Mouse (Mus musculus) kidney, postnatal 0 days (tissue): ENCODE data around the gene Zfp287. TPM values are rescaled to one million over a fixed set of nuclear protein-coding genes. Genes with fewer than 3 reads are reported as not detected.

Experiments used
- ATAC-seq: fragments of 200-750 bp; cut with Nextera tagmentation; replicated peaks from 2 replicates; pipeline ENCODE4 v1.8.0; 2017; ENCODE audit warnings: low read depth, moderate number of reproducible peaks, moderate TSS enrichment, moderate library complexity; ENCODE audit not compliant: low FRiP score
- DNase-seq: peaks from one replicate; pipeline ENCODE4 v3.0.0-alpha.2; 2016; ENCODE audit warnings: low spot score
- H3K27ac ChIP-seq: fragments of 300-500 bp; sonication (generic); 2 replicates; pipeline ENCODE4 v1.5.1; 2014; ENCODE audit warnings: mild to moderate bottlenecking
- H3K27me3 ChIP-seq: fragments of 300-500 bp; sonication (generic); 2 replicates; pipeline ENCODE4 v1.6.1; 2014; ENCODE audit warnings: low read length, mixed read lengths; ENCODE audit not compliant: insufficient read depth
- H3K36me3 ChIP-seq: fragments of 300-500 bp; sonication (generic); 2 replicates; pipeline ENCODE4 v1.6.1; 2014; ENCODE audit warnings: low read length, mixed read lengths; ENCODE audit not compliant: insufficient read depth
- H3K4me1 ChIP-seq: fragments of 300-500 bp; sonication (generic); replicated peaks from 2 replicates; pipeline ENCODE4 v1.6.1; 2014; ENCODE audit warnings: antibody characterized with exemption, low read length, mixed read lengths; ENCODE audit not compliant: insufficient read depth
- H3K4me2 ChIP-seq: fragments of 300-500 bp; sonication (generic); 2 replicates; pipeline ENCODE4 v1.6.1; 2014; ENCODE audit warnings: mild to moderate bottlenecking, low read length, moderate library complexity, mixed read lengths
- H3K4me3 ChIP-seq: fragments of 300-500 bp; sonication (generic); replicated peaks from 2 replicates; pipeline ENCODE4 v1.5.1; 2014; ENCODE audit warnings: low read depth, low read length
- H3K9ac ChIP-seq: fragments of 300-500 bp; sonication (generic); 2 replicates; pipeline ENCODE4 v1.6.1; 2014; ENCODE audit warnings: low read depth, low read length
- H3K9me3 ChIP-seq: fragments of 300-500 bp; sonication (generic); replicated peaks from 2 replicates; pipeline ENCODE4 v1.6.1; 2016; ENCODE audit warnings: low read length, inconsistent platforms, mixed read lengths
- CTCF ChIP-seq: IDR thresholded peaks from 2 replicates; pipeline ENCODE4 v1.5.1; 2016; ENCODE audit warnings: antibody characterized with exemption, low read depth, mild to moderate bottlenecking, moderate library complexity
- WGBS: fragments of 180-500 bp; shearing (Covaris S2); extraction: QIAGEN DNeasy Blood & Tissue Kit; methylation state at CpG from one replicate; pipeline ENCODE4 v1.1.7; 2014; 5-methylcytosine and 5-hydroxymethylcytosine counted together
- polyA plus RNA-seq: library from polyadenylated mRNA; unstranded; fragments of >200 nt; fragmentation: Nextera tagmentation; extraction: Ambion mirVana; gene quantifications from 2 replicates; pipeline ENCODE4 v1.2.1, GENCODE M21; 2015

Gene Zfp287
- 4.5 and 5.0 TPM in 2 replicates for polyA plus RNA-seq

- TF ChIP-seq CTCF, result no peak
- peak; percentile 93 for ATAC-seq
- Histone ChIP-seq H3K27ac (peak within 1 kb of the TSS; percentile 9; the same call in 1 of the 2 replicates), H3K9ac (peak within 1 kb of the TSS; percentile 58), H3K4me2 (peak within 1 kb of the TSS; percentile 68), H3K9me3 (no peaks in the 10 kb centered on the region), H3K27me3 (no peaks in the 10 kb centered on the region), H3K4me1 (no peaks in the 10 kb centered on the region), H3K36me3 (peaks cover 7% of the 10 kb centered on the region; the same call in 1 of the 2 replicates), H3K4me3 (peak within 1 kb of the TSS; percentile 51)
- DNase-seq, result peak; percentile 93
- WGBS, result 1% methylated on average over 48 of the region's 48 CpGs
Observed at GRCm38 (mm10) chr11:62731311-62732021, at the start of gene Zfp287. Zfp287 (minus strand) TSS chr11:62731905.

GRCm38 (mm10) chr11:62776510-62776909 lies 44.8 kb upstream of the Zfp287 start:
- DNase-seq, result no peak
- H3K36me3 ChIP-seq, result peaks cover 27% of the 10 kb centered on the region
- peaks cover 19% of the 10 kb centered on the region for H3K9me3 ChIP-seq
- H3K4me2 ChIP-seq, result no peak overlapping the region
- WGBS, result 96% methylated on average over 7 of the region's 7 CpGs
- no peak overlapping the region for H3K27ac ChIP-seq
- no peak overlapping the region for H3K9ac ChIP-seq
- no peak overlapping the region for H3K4me3 ChIP-seq
- H3K4me1 ChIP-seq, result no peaks in the 10 kb centered on the region
- no peak for TF ChIP-seq CTCF
- no peak for ATAC-seq
- H3K27me3 ChIP-seq, result no peaks in the 10 kb centered on the region

- no peak for ATAC-seq
- Histone ChIP-seq H3K27me3 (no peaks in the 10 kb centered on the region), H3K4me1 (no peaks in the 10 kb centered on the region), H3K36me3 (no peaks in the 10 kb centered on the region), H3K4me3 (no peak overlapping the region), H3K4me2 (no peak overlapping the region), H3K27ac (no peak overlapping the region), H3K9ac (no peak overlapping the region), H3K9me3 (no peaks in the 10 kb centered on the region)
- no peak for DNase-seq
- 55% methylated on average over 9 of the region's 9 CpGs for WGBS
- no peak for TF ChIP-seq CTCF
Observed at GRCm38 (mm10) chr11:62760755-62761457, 29.2 kb upstream of the Zfp287 start.

- Histone ChIP-seq H3K4me2 (no peak overlapping the region), H3K4me3 (no peak overlapping the region), H3K27me3 (no peaks in the 10 kb centered on the region), H3K27ac (no peak overlapping the region), H3K9ac (no peak overlapping the region), H3K9me3 (no peaks in the 10 kb centered on the region), H3K4me1 (no peaks in the 10 kb centered on the region), H3K36me3 (no peaks in the 10 kb centered on the region)
- ATAC-seq, result no peak
- no peak for DNase-seq
- no peak for TF ChIP-seq CTCF
- WGBS, result 75% methylated on average over 11 of the region's 11 CpGs
Observed at GRCm38 (mm10) chr11:62758491-62758890, 26.8 kb upstream of the Zfp287 start.

GRCm38 (mm10) chr11:62757906-62758305 lies 26.2 kb upstream of the Zfp287 start:
- H3K4me2 ChIP-seq, result no peak overlapping the region
- no peaks in the 10 kb centered on the region for H3K36me3 ChIP-seq
- ATAC-seq (no peak), DNase-seq (no peak)
- no peaks in the 10 kb centered on the region for H3K9me3 ChIP-seq
- WGBS, result 85% methylated on average over 6 of the region's 6 CpGs
- no peak overlapping the region for H3K27ac ChIP-seq
- no peak overlapping the region for H3K4me3 ChIP-seq
- TF ChIP-seq CTCF, result no peak
- H3K9ac ChIP-seq, result no peak overlapping the region
- no peaks in the 10 kb centered on the region for H3K4me1 ChIP-seq
- no peaks in the 10 kb centered on the region for H3K27me3 ChIP-seq

GRCm38 (mm10) chr11:62757143-62757507 lies 25.4 kb upstream of the Zfp287 start:
- Histone ChIP-seq H3K36me3 (no peaks in the 10 kb centered on the region), H3K27ac (no peak overlapping the region; the same call in 1 of the 2 replicates), H3K27me3 (no peaks in the 10 kb centered on the region), H3K4me2 (peak overlapping the region; percentile 47), H3K4me1 (no peaks in the 10 kb centered on the region), H3K4me3 (0 out of 2 replicates have a peak overlapping the region, but pooled peaks have one; percentile 6), H3K9ac (no peak overlapping the region), H3K9me3 (no peaks in the 10 kb centered on the region)
- WGBS, result 7% methylated on average over 7 of the region's 7 CpGs
- TF ChIP-seq CTCF, result no peak
- DNase-seq (no peak), ATAC-seq (peak; percentile 9; the same call in 1 of the 2 replicates)
